Mouse (Mus musculus) intestine, embryonic 16.5 days (tissue): Measurements from ENCODE around the gene Lrrc27. TPM values are rescaled to one million over a fixed set of nuclear protein-coding genes. Genes with fewer than 3 reads are reported as not detected.

Experiments
- ATAC-seq: fragments of 200-750 bp; cut with Nextera tagmentation; 2 replicates; pipeline ENCODE4 v1.8.0; 2017; ENCODE audit warnings: moderate TSS enrichment, moderate library complexity
- H3K27ac ChIP-seq: fragments of 300-500 bp; sonication (generic); 2 replicates; pipeline ENCODE4 v1.5.1; 2014; ENCODE audit warnings: mild to moderate bottlenecking, low read length
- H3K27me3 ChIP-seq: fragments of 300-500 bp; sonication (generic); replicated peaks from 2 replicates; pipeline ENCODE4 v1.6.1; 2014; ENCODE audit warnings: low read length, control low read depth, mixed read lengths; ENCODE audit not compliant: control insufficient read depth, insufficient read depth
- H3K36me3 ChIP-seq: fragments of 300-500 bp; sonication (generic); 2 replicates; pipeline ENCODE4 v1.6.1; 2014; ENCODE audit warnings: low read length, control low read depth; ENCODE audit not compliant: control insufficient read depth, insufficient read depth
- H3K4me1 ChIP-seq: fragments of 300-500 bp; sonication (generic); 2 replicates; pipeline ENCODE4 v1.6.1; 2014; ENCODE audit warnings: low read length, control low read depth, mixed read lengths; ENCODE audit not compliant: control insufficient read depth, insufficient read depth
- H3K4me2 ChIP-seq: fragments of 300-500 bp; sonication (generic); 2 replicates; pipeline ENCODE4 v1.6.1; 2014; ENCODE audit warnings: low read depth, low read length, control low read depth
- H3K4me3 ChIP-seq: fragments of 300-500 bp; sonication (generic); 2 replicates; pipeline ENCODE4 v1.5.1; 2014; ENCODE audit warnings: mild to moderate bottlenecking, low read length
- H3K9ac ChIP-seq: fragments of 300-500 bp; sonication (generic); 2 replicates; pipeline ENCODE4 v1.6.1; 2014; ENCODE audit warnings: low read depth, low read length
- H3K9me3 ChIP-seq: fragments of 300-500 bp; sonication (generic); 2 replicates; pipeline ENCODE4 v1.6.1; 2016; ENCODE audit warnings: low read length, control low read depth; ENCODE audit not compliant: control insufficient read depth
- WGBS: fragments of 180-500 bp; shearing (Covaris S2); extraction: QIAGEN DNeasy Blood & Tissue Kit; methylation state at CpG from one replicate; pipeline ENCODE4 v1.1.7; 2014; 5-methylcytosine and 5-hydroxymethylcytosine counted together
- polyA plus RNA-seq: library from polyadenylated mRNA; unstranded; fragments of >200 nt; fragmentation: Nextera tagmentation; extraction: Ambion mirVana; gene quantifications from 2 replicates; pipeline ENCODE4 v1.2.1, GENCODE M21; 2015

The Lrrc27 gene
- polyA plus RNA-seq, 1 experiment from 2014 or later, result 4.4 TPM

DNA sequence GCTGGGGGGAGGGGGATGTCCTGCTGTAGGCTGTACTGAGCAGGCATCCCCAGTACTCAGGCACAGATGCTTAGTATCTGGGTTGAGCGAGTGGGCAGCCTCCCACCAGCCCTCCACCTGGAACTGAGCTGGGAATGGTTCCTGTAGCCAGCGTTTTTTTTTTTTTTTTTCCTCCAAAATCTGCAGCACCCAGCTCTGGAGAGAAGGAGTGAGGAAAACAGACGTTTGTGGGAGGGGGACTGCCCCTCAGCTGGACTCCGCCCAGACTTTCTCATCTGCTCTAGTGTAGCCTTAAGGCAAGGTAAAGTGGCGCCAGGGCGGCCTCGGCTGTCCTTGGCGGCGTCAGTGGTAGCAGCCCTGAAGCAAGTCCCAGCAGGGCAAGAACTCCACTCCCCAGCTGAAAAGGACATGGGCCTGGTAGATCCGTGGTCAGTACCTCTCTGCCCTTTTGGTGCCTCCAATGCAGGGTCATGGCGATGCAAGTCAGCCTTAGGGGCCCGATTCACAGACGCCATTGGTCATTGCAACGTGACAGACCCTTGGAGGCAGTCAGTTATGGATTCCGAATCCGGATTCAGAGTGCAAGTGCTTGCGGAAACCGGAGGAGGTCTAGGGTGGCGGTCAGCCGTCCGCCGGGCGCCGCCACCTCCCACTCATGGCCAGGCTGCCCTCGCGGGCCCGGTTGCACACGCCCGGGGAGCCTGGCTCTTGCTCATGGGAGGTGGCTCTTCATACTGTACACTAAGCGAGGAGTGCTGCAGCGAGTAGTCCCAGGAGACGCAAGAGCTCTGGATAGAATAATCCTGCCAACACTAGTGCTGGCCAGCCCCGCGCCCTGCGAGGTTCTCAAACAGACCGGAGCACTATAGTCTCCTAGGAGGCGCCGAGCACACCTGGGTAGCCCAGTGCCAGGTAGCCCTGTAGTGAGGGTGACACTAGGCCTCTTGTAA, 34.4 kb downstream of the Lrrc27 start:
- H3K4me3 ChIP-seq, result peak overlapping the region; percentile 56
- H3K27ac ChIP-seq, result peak overlapping the region; percentile 94
- 13% methylated on average over 38 of the region's 38 CpGs for WGBS
- H3K27me3 ChIP-seq, result no peaks in the 10 kb centered on the region
- H3K4me1 ChIP-seq, result peaks cover 56% of the 10 kb centered on the region
- peak overlapping the region; percentile 77 for H3K9ac ChIP-seq
- H3K36me3 ChIP-seq, result no peaks in the 10 kb centered on the region
- peak overlapping the region; percentile 79 for H3K4me2 ChIP-seq
- peak; percentile 54 for ATAC-seq
- no peaks in the 10 kb centered on the region for H3K9me3 ChIP-seq

DNA sequence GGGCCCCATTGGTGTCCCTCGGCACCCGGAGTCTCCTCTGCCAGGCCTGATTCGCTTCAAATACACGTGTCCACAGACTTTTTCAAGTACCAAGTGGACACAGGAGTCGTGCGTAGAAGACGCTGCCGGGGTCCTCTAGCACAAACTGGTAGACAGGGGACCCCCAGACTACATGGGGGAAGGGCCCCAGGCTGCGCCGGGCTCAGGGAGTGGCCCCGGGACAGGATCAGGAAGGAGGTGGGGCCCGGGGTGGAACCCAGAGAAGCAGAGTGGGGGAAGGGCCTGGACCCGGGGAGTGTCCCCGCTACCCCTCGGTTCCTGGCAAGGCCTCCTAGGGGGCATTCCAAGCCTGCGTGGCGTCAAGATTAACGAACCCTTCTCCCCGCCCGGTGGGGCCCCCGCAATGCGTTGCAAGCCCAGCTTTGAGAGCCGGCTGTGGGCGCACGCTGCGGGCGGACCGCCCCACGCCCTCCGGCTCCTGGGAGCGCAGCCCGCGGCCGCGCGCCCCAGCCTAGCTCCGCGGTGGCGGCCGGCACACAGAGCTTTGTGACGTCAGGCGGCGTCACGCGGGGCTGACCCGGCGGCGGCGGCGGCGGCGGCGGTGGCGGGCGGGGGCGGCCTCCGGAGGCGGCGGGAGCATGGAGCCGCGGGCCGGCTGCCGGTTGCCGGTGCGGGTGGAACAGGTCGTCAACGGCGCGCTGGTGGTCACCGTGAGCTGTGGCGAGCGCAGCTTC, 35.3 kb downstream of the Lrrc27 start, which contains the start of gene Pwwp2b:
Gene Pwwp2b, plus strand, starts transcription at position 602 of the 734 bp plus-strand sequence.
- under 1% methylated on average over 65 of the region's 72 CpGs for WGBS
- no peaks in the 10 kb centered on the region for H3K36me3 ChIP-seq
- H3K9me3 ChIP-seq, result no peaks in the 10 kb centered on the region
- ATAC-seq, result peak; percentile 82
- no peaks in the 10 kb centered on the region for H3K27me3 ChIP-seq
- H3K27ac ChIP-seq, result peak within 1 kb of the TSS; percentile 94
- peak within 1 kb of the TSS; percentile 56 for H3K4me3 ChIP-seq
- peaks cover 64% of the 10 kb centered on the region for H3K4me1 ChIP-seq
- peak within 1 kb of the TSS; percentile 79 for H3K4me2 ChIP-seq
- H3K9ac ChIP-seq, result peak within 1 kb of the TSS; percentile 77

DNA sequence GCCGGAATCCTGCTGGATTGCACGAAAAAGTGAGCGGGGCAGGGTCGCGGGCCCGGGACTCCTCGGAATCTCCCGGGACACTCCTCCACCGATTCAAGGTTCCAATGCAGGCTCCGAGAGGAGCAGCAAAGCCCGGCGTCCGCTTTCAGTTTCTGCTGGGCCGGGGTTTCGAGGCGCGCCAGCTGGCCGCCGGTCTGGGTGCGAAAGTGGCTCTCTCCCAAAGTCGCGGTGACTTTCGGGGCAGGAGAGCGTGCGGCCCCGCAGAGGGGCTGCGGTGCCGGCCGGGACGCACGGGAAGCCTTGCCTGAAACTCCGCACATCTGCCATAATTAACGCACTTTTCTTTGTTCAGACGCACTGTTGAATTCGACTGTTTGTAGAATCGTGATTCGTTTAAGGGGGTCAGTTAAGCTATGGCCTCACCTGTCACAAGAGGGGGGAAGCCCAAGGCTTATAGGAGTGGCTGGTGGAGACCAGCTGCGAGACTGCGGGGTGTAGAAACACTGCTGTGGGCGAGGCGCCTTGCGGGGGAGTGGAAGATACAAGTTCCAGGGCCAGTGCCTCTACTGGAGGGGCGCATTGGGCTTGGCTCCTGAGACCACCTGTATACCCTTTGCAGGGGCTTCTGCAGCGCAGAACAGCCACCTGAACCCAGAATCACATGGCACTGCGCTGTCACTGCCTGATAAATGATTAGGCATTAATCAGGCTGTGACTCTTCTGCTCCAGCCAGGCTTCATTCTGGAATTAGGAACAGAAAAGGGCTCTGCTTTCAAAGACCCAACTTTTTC, 36.0 kb downstream of the Lrrc27 start:
- Histone ChIP-seq H3K4me1 (peaks cover 69% of the 10 kb centered on the region), H3K9me3 (no peaks in the 10 kb centered on the region), H3K9ac (peak overlapping the region; percentile 77), H3K36me3 (no peaks in the 10 kb centered on the region), H3K27ac (peak overlapping the region; percentile 94), H3K27me3 (no peaks in the 10 kb centered on the region), H3K4me3 (peak overlapping the region; percentile 56), H3K4me2 (peak overlapping the region; percentile 79)
- 2% methylated on average over 45 of the region's 45 CpGs for WGBS
- ATAC-seq, result no peak

DNA sequence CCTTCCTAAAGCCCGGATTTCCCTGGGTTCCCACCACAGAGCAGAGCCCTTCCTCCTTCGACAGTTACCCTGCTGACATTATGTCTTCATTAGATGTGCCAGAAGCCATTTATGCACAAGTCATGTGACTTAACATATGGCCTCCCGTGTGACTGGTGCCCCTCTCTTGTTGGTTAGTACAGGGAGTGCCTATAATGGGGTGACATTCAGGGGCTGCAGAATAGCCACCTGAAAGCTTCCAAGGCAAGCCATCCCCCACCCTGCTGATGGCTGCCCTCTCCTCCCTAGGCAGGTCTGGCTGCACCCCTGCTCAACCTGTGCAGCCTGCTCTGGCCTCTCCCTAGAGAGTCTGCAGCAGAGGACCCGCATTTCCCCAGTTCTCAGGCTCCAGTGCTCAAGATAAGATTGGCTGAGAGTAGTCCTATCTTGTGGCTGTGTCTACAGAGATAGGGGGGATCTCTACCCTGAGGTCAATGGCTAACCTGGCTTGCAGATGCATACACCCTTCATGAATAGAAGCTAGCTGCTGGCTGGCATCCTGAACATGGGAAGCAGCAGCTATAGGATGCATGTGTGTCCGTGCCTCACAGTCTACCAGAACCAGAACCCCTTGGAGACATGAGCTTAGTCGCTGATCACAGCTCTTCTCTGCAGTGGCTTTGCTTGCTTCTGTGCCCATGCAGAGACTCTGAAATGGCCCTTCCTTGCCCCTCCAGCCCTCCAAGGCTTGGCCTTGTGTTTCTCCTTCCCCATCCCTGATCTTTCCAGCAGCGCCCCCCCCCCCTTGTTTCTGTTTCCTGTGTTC, 36.8 kb downstream of the Lrrc27 start:
- Histone ChIP-seq H3K9ac (peak overlapping the region; percentile 77), H3K9me3 (no peaks in the 10 kb centered on the region), H3K27ac (peak overlapping the region; percentile 94), H3K36me3 (no peaks in the 10 kb centered on the region), H3K4me3 (peak overlapping the region; percentile 56), H3K4me2 (peak overlapping the region; percentile 79), H3K27me3 (no peaks in the 10 kb centered on the region), H3K4me1 (peaks cover 69% of the 10 kb centered on the region)
- WGBS, result 22% methylated on average over 6 of the region's 7 CpGs
- ATAC-seq, result peak; percentile 6

DNA sequence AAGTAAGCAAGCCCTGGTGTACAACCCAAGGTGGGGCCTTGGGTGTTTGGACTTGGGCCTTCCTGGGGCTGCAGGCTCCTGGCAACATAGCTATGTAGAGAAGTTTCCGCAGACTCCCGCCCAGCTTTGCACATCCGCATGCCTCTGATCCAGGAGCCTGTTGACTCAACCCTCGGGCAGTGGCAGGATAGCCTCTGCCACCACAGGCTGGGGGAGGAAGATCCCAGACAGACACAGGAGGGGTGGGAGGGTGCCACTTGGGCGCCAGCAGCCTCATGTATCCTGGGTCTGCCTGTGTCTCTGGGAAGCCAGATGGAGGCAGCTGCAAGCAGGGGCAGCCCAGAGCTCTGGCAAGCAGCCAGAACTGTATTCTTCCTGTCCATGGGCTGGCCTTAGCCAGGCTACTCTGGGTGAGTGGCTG, 39.1 kb downstream of the Lrrc27 start:
- no peaks in the 10 kb centered on the region for H3K9me3 ChIP-seq
- peak overlapping the region; percentile 94 for H3K27ac ChIP-seq
- peak; percentile 32 for ATAC-seq
- H3K36me3 ChIP-seq, result peaks cover 6% of the 10 kb centered on the region; the same call in 1 of the 2 replicates
- no peaks in the 10 kb centered on the region for H3K27me3 ChIP-seq
- 20% methylated on average over 5 of the region's 5 CpGs for WGBS
- H3K4me3 ChIP-seq, result 0 out of 2 replicates have a peak overlapping the region, but pooled peaks have one; percentile 13
- peak overlapping the region; percentile 77; the same call in 1 of the 2 replicates for H3K9ac ChIP-seq
- peak overlapping the region; percentile 79 for H3K4me2 ChIP-seq
- peaks cover 63% of the 10 kb centered on the region for H3K4me1 ChIP-seq

DNA sequence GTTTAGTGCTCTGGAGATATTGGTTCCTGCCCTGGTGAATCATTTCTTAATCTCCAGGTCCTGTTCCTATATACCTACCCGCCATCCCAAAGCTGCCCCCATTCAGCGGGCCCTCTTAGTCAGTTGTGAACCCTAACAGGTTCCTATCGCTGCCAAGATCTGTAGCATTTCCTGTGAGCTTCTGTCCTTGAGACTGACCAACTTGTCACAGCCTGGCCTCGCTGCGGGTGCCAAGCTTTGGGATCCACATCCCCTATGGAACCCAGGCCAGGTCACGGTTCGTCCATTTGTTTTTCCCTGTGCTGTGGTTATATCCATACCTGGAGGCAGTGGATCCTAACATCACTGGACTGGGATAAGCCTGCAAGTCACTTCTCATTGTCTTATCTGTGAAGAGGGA, 39.8 kb downstream of the Lrrc27 start:
- no peak for ATAC-seq
- Histone ChIP-seq H3K9me3 (no peaks in the 10 kb centered on the region), H3K9ac (peak overlapping the region; percentile 49; the same call in 1 of the 2 replicates), H3K4me1 (peaks cover 63% of the 10 kb centered on the region), H3K27ac (peak overlapping the region; percentile 94), H3K4me3 (no peak overlapping the region), H3K36me3 (peaks cover 8% of the 10 kb centered on the region; the same call in 1 of the 2 replicates), H3K27me3 (no peaks in the 10 kb centered on the region), H3K4me2 (peak overlapping the region; percentile 79; the same call in 1 of the 2 replicates)
- WGBS, result 70% methylated on average over 7 of the region's 7 CpGs

DNA sequence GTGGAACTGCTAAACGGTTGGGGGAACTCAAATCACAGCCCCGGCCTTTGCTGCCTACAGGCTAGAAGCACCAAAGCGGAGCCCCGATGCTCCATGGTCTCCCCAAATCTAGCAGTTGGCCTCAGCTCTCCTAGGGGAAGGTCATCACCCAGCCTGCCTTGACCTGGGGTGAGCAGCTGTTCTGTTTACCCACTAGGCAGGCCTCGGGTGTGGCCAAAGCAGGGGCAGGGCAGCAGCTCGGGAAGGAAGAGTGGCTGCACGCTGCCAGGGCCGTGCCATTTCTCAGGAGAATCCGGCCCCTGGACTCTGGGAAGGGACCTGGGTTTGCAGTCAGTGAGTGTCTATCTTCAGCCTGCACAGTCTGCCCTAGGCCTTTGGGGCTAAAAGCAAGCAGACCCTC, 40.2 kb downstream of the Lrrc27 start:
- Histone ChIP-seq H3K9me3 (no peaks in the 10 kb centered on the region), H3K27ac (peak overlapping the region; percentile 94), H3K4me2 (peak overlapping the region; percentile 79), H3K9ac (peak overlapping the region; percentile 49), H3K4me1 (peaks cover 64% of the 10 kb centered on the region), H3K27me3 (no peaks in the 10 kb centered on the region), H3K4me3 (no peak overlapping the region), H3K36me3 (peaks cover 8% of the 10 kb centered on the region; the same call in 1 of the 2 replicates)
- 43% methylated on average over 9 of the region's 9 CpGs for WGBS
- no peak for ATAC-seq

DNA sequence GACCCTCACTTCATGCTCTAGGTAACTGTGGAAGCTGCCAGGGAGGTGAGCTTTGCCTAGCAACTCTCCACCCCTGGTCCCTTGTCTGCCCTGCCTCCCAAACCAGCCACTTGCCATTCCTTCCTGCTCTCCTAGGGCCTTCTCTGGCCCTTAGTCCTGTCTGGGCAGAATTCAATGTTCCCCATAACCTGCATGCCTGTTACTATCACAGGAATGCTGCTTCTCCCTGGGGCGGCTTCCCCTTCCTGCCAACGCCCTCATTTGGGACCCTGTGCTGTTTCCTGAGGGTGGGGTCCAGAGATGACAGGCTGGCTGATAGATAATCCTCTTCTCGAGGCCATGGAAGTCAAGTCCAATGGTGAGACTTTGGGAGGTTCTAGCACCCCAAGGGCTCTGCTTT, 40.7 kb downstream of the Lrrc27 start:
- H3K9ac ChIP-seq, result peak overlapping the region; percentile 49
- H3K27ac ChIP-seq, result peak overlapping the region; percentile 94
- no peak overlapping the region for H3K4me3 ChIP-seq
- no peak for ATAC-seq
- WGBS, result 54% methylated on average over 3 of the region's 3 CpGs
- H3K4me2 ChIP-seq, result peak overlapping the region; percentile 79
- peaks cover 8% of the 10 kb centered on the region; the same call in 1 of the 2 replicates for H3K36me3 ChIP-seq
- no peaks in the 10 kb centered on the region for H3K27me3 ChIP-seq
- H3K4me1 ChIP-seq, result peaks cover 69% of the 10 kb centered on the region
- no peaks in the 10 kb centered on the region for H3K9me3 ChIP-seq
